Mouse (Mus musculus) forebrain, postnatal 0 days (tissue): Measurements from ENCODE around the gene Cd69. TPM values are rescaled to one million over a fixed set of nuclear protein-coding genes. Genes with fewer than 3 reads are reported as not detected.

Experiments used
- ATAC-seq: fragments of 200-750 bp; cut with Nextera tagmentation; 2 replicates; pipeline ENCODE4 v1.8.0; 2017; ENCODE audit warnings: mild to moderate bottlenecking, moderate library complexity
- DNase-seq: peaks from one replicate; pipeline ENCODE4 v3.0.0-alpha.2; 2015
- H3K27ac ChIP-seq: fragments of 300-500 bp; sonication (generic); 2 replicates; pipeline ENCODE4 v1.5.1; 2014; ENCODE audit warnings: low read depth, mild to moderate bottlenecking, antibody characterized with exemption, low read length, moderate library complexity, mixed read lengths
- H3K27me3 ChIP-seq: fragments of 300-500 bp; sonication (generic); 2 replicates; pipeline ENCODE4 v1.6.1; 2014; ENCODE audit warnings: mild to moderate bottlenecking, low read length, mixed read lengths; ENCODE audit not compliant: insufficient read depth
- H3K36me3 ChIP-seq: fragments of 300-500 bp; sonication (generic); 2 replicates; pipeline ENCODE4 v1.6.1; 2014; ENCODE audit warnings: mild to moderate bottlenecking, moderate library complexity; ENCODE audit not compliant: insufficient read depth
- H3K4me1 ChIP-seq: fragments of 300-500 bp; sonication (generic); 2 replicates; pipeline ENCODE4 v1.6.1; 2014; ENCODE audit warnings: antibody characterized with exemption; ENCODE audit not compliant: insufficient read depth
- H3K4me2 ChIP-seq: fragments of 300-500 bp; sonication (generic); 2 replicates; pipeline ENCODE4 v1.6.1; 2014; ENCODE audit warnings: low read depth, mild to moderate bottlenecking, moderate library complexity
- H3K4me3 ChIP-seq: fragments of 300-500 bp; sonication (generic); 2 replicates; pipeline ENCODE4 v1.5.1; 2014; ENCODE audit warnings: low read depth, low read length, mixed read lengths
- H3K9ac ChIP-seq: fragments of 300-500 bp; sonication (generic); 2 replicates; pipeline ENCODE4 v1.6.1; 2014; ENCODE audit warnings: mild to moderate bottlenecking
- H3K9me3 ChIP-seq: fragments of 300-500 bp; sonication (generic); 2 replicates; pipeline ENCODE4 v1.6.1; 2016; ENCODE audit warnings: low read length
- CTCF ChIP-seq: sonication (generic); IDR thresholded peaks from 2 replicates; pipeline ENCODE4 v1.5.1; 2016; ENCODE audit warnings: antibody characterized with exemption, control low read depth, low read depth
- WGBS: fragments of 180-500 bp; shearing (Covaris S2); extraction: QIAGEN DNeasy Blood & Tissue Kit; methylation state at CpG from one replicate; pipeline ENCODE4 v1.1.7; 2014; 5-methylcytosine and 5-hydroxymethylcytosine counted together
- polyA plus RNA-seq: library from polyadenylated mRNA; unstranded; fragments of >200 nt; fragmentation: Nextera tagmentation; extraction: Ambion mirVana; gene quantifications from 2 replicates; pipeline ENCODE4 v1.2.1, GENCODE M21; 2015
- total RNA-seq: library from RNA; depleted of rRNA; stranded (reverse); fragments of >200 nt; gene quantifications from 2 replicates; pipeline ENCODE4 v1.2.3, GENCODE M21; 2014; rRNA removed

Cd69 gene
- total and polyA plus RNA-seq, 2 experiments from 2014 or later = 0.13 TPM; not detected in 1

- Histone ChIP-seq H3K4me1 (no peaks in the 10 kb centered on the region), H3K27ac (no peak overlapping the region), H3K36me3 (no peaks in the 10 kb centered on the region), H3K9me3 (no peaks in the 10 kb centered on the region), H3K4me3 (no peak overlapping the region), H3K4me2 (no peak overlapping the region), H3K9ac (no peak overlapping the region), H3K27me3 (no peaks in the 10 kb centered on the region)
- DNase-seq = no peak
- TF ChIP-seq CTCF = no peak
- 87% methylated on average over 2 of the region's 2 CpGs for WGBS
- ATAC-seq = no peak
These were observed 51.6 kb downstream of the Cd69 start for GRCm38 (mm10) chr6:129223611-129224010.

DNA sequence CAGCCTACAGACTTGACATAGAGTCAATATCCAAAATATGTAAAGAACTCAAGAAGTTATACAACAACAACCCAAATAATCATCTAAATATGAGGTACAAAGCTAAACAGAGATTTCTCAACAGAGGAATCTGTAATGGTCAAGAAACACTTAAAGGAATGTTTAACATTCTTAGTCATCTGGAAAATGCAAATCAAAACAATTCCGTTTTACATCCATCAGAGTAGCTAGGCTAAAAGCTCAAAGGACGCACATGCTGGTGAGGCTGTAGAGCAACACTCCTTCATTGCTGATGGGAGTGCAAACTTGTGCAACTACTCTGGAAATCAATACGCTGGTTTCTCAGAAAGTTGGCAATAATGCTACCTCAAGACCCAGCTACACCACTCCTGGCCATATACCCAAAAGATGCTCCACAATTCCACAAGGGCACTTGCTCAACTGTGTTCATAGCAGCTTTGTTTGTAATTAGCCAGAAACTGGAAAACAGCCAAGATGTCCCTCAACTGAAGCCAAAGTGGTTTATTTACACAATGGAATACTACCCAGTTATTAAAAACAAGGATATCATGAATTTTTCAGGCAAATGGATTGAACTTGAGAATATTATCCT is 52.9 kb downstream of the Cd69 start:
- Histone ChIP-seq H3K36me3 (no peaks in the 10 kb centered on the region), H3K27me3 (no peaks in the 10 kb centered on the region), H3K9ac (no peak overlapping the region), H3K4me1 (no peaks in the 10 kb centered on the region), H3K9me3 (no peaks in the 10 kb centered on the region), H3K4me2 (no peak overlapping the region), H3K27ac (no peak overlapping the region), H3K4me3 (no peak overlapping the region)
- ATAC-seq (no peak), DNase-seq (no peak)
- no peak for TF ChIP-seq CTCF
- WGBS = 90% methylated on average over 3 of the region's 3 CpGs

DNA sequence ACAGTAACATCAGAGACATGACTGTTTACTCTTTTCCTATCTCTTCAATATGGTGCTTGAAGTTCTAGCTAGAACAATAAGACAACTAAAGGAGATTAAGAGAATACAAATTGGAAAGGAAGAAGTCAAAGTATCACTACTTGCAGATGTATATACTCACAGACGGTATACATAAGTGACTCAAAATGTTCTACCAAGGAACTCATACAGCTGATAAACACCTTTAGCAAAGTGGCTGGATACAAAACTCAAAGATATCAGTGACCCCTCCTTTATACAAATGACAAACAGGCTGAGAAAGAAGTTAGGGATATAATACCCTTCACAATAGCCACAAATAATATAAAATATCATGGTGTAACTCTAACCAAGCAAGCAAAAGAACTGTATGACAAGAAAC is 54.2 kb downstream of the Cd69 start:
- WGBS = 97% methylated on average over 1 of the region's 1 CpGs
- Histone ChIP-seq H3K4me2 (no peak overlapping the region), H3K9me3 (no peaks in the 10 kb centered on the region), H3K27ac (no peak overlapping the region), H3K36me3 (no peaks in the 10 kb centered on the region), H3K4me3 (no peak overlapping the region), H3K4me1 (no peaks in the 10 kb centered on the region), H3K27me3 (no peaks in the 10 kb centered on the region), H3K9ac (no peak overlapping the region)
- no peak for DNase-seq
- TF ChIP-seq CTCF = no peak
- no peak for ATAC-seq

DNA sequence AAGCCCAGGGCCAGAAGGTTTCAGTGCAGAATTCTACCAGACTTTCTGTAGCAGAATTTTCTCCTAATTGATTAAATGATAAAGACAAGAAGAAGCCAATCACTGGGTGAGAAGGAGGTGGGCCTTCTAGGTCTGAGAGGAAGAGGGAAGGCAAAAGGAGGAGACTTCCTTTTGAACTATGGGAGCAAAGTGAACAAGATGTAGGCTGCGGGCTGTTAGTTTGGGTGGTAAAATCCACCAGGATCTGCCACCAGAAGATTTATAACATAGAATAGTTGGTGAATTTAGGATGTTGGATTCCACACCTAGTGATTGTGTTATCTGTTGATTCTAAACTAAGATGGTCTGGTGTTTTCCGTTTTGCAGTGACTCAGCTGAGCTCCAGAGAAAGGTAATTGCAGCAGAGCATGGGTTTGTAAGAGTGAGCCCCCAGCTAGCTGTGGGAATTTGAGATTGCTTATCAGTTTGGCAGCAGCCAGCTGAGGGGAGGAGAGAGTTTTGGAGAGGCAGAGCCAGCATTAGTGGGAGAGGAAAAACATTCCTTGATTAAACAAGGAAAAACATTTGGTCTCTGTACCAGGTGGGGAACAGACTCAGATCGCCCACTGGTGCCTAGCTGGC is 55.2 kb downstream of the Cd69 start:
- no peak for ATAC-seq
- H3K4me2 ChIP-seq = no peak overlapping the region
- H3K4me1 ChIP-seq = no peaks in the 10 kb centered on the region
- DNase-seq = no peak
- no peak for TF ChIP-seq CTCF
- H3K9me3 ChIP-seq = no peaks in the 10 kb centered on the region
- no peak overlapping the region for H3K27ac ChIP-seq
- WGBS = 90% methylated on average over 3 of the region's 3 CpGs
- H3K27me3 ChIP-seq = no peaks in the 10 kb centered on the region
- H3K36me3 ChIP-seq = no peaks in the 10 kb centered on the region
- H3K4me3 ChIP-seq = no peak overlapping the region
- H3K9ac ChIP-seq = no peak overlapping the region

DNA sequence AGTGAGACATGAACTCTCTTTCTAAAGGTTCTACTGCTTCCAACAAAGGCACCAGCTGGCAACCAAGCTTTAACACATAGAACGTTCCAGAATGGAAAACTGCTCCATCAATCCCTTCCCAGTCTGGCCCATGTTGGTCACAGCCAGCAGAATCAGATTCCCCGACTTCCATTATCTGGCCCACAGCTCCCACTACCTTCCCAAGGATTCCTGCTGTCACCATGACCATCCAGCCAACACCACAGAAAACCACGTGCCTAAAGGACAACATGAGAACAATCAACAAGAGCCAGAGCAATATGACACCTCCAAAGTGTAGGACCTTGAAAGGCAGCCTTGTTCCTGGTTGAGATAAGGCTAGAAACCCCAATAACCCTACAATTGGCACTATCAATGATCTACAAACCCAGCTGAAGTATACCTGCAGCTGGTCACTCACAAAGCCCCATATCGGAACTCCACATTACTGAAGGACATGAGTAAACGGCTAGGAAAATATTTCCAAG is 57.0 kb downstream of the Cd69 start:
- H3K4me3 ChIP-seq = no peak overlapping the region
- H3K4me1 ChIP-seq = no peaks in the 10 kb centered on the region
- ATAC-seq (no peak), DNase-seq (no peak)
- H3K27me3 ChIP-seq = no peaks in the 10 kb centered on the region
- H3K9ac ChIP-seq = no peak overlapping the region
- H3K9me3 ChIP-seq = no peaks in the 10 kb centered on the region
- TF ChIP-seq CTCF = no peak
- no peak overlapping the region for H3K27ac ChIP-seq
- no peaks in the 10 kb centered on the region for H3K36me3 ChIP-seq
- WGBS = 77% methylated on average over 5 of the region's 5 CpGs
- H3K4me2 ChIP-seq = no peak overlapping the region

Other genes with a start within 250 kb of the Cd69 start
- gene Klrb1f, start 229.5 kb downstream of the Cd69 start, total RNA-seq = 0.46 and 0.76 TPM in 2 replicates
- gene Klrb1f, start 229.5 kb downstream of the Cd69 start, polyA plus RNA-seq = 0.28 and 0.55 TPM in 2 replicates
- not detected in 2 replicates for gene Clec2e, start 174.5 kb downstream of the Cd69 start, total RNA-seq
- gene Clec2e, start 174.5 kb downstream of the Cd69 start, polyA plus RNA-seq = not detected in 2 replicates
- 6.2 and 9.7 TPM in 2 replicates for gene Clec2d, start 94.8 kb downstream of the Cd69 start, total RNA-seq
- not detected in 2 replicates for gene Clec2d, start 94.8 kb downstream of the Cd69 start, polyA plus RNA-seq
- gene 4922502D21Rik, start 56.4 kb upstream of the Cd69 start, total RNA-seq = not detected in 2 replicates
- gene 4922502D21Rik, start 56.4 kb upstream of the Cd69 start, polyA plus RNA-seq = not detected in 2 replicates
- 0.15 and 2.7 TPM in 2 replicates for gene Clec12a, start 67.3 kb upstream of the Cd69 start, total RNA-seq
- 0.12 and 0.23 TPM in 2 replicates for gene Clec12a, start 67.3 kb upstream of the Cd69 start, polyA plus RNA-seq
- gene Clec12b, start 110.4 kb upstream of the Cd69 start, total RNA-seq = not detected in 2 replicates
- 0.16 and 0.18 TPM in 2 replicates for gene Clec12b, start 110.4 kb upstream of the Cd69 start, polyA plus RNA-seq
- gene Clec1b, start 121.9 kb upstream of the Cd69 start, total RNA-seq = 2.0 TPM in 1 of 2 replicates, not detected in the other
- gene Clec1b, start 121.9 kb upstream of the Cd69 start, polyA plus RNA-seq = 0.49 and 0.56 TPM in 2 replicates
- 0.10 TPM in 1 of 2 replicates, not detected in the other for gene Clec9a, start 133.4 kb upstream of the Cd69 start, total RNA-seq
- gene Clec9a, start 133.4 kb upstream of the Cd69 start, polyA plus RNA-seq = not detected in 2 replicates
- gene Clec1a, start 176.6 kb upstream of the Cd69 start, total RNA-seq = 1.1 and 1.4 TPM in 2 replicates
- gene Clec1a, start 176.6 kb upstream of the Cd69 start, polyA plus RNA-seq = 0.74 and 0.97 TPM in 2 replicates
- gene Olr1, start 231.7 kb upstream of the Cd69 start, total RNA-seq = 0.10 TPM in 1 of 2 replicates, not detected in the other
- not detected in 2 replicates for gene Olr1, start 231.7 kb upstream of the Cd69 start, polyA plus RNA-seq
- not detected in 2 replicates for gene Tmem52b, start 237.1 kb upstream of the Cd69 start, total RNA-seq
- not detected in 2 replicates for gene Tmem52b, start 237.1 kb upstream of the Cd69 start, polyA plus RNA-seq